Mouse (Mus musculus): ENCODE results near the gene Psmb11. TPM values are rescaled to one million over a fixed set of nuclear protein-coding genes. Genes with fewer than 3 reads are reported as not detected.
"Not testable (repeated sequence)": the region's sequence is repeated elsewhere in the genome, so short reads cannot be mapped to it uniquely, and the experiment has no call there.

The Psmb11 gene
- polyA plus RNA-seq, 1 experiment from 2014 or later = not detected

DNA sequence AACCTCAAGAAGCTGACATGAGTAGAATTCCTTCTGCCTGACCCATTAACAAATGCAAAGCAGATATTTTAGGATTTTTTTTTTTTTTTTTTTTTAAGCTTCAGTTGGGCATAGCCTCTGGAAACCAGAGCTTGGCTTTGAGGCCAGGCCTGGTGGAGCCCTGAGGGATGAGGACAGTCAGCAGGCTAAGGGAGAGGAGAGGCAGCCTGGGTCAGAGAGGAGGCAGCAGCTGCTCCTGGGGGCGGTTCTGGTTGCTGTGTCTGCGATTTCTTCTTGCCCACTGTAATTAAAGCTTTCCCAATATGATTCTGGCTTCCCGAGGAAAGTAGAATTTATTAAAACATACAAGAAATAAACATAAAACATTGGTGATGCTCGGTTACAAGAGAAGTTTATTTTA lies 12.0 kb upstream of the Psmb11 start:
- Histone ChIP-seq H3K9ac (ENCODE audit: low read depth, low read length) (no peak overlapping the region), H3K4me1 (replicated peaks; ENCODE audit: control insufficient read depth, insufficient read depth, low read length) (no peaks in the 10 kb centered on the region), H3K27ac (ENCODE audit: low read depth, low read length) (no peak overlapping the region), H3K4me2 (replicated peaks; ENCODE audit: low read depth, low read length) (no peak overlapping the region), H3K4me3 (ENCODE audit: low read depth, low read length) (no peak overlapping the region), H3K9me3 (ENCODE audit: control insufficient read depth, low read length) (no peaks in the 10 kb centered on the region), H3K36me3 (ENCODE audit: control insufficient read depth, insufficient read depth, low read length) (no peaks in the 10 kb centered on the region), H3K27me3 (ENCODE audit: control insufficient read depth, insufficient read depth, low read length) (no peaks in the 10 kb centered on the region)
- no peak for DNase-seq (ENCODE audit: low spot score)
- no peak for ATAC-seq (ENCODE audit: low FRiP score)
- WGBS = 82% methylated on average over 4 of the region's 4 CpGs

DNA sequence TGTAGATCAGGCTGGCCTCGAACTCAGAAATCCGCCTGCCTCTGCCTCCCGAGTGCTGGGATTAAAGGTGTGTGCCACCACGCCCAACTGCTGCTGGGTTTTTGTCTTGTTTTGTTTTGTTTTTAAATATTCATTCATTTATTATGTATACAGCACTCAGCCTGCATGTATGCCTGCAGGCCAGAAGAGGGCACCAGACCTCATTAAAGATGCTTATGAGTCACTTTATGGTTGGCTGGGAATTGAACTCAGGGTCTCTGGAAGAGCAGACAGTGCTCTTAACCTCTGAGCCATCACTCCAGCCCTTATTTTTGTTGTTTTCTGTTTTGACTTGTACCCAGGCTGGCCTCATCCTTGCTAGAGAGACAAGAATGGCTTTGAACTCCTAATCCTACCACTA lies 11.3 kb upstream of the Psmb11 start:
- Histone ChIP-seq H3K4me1 (replicated peaks; ENCODE audit: control insufficient read depth, insufficient read depth, low read length) (no peaks in the 10 kb centered on the region), H3K27ac (ENCODE audit: low read depth, low read length) (no peak overlapping the region), H3K27me3 (ENCODE audit: control insufficient read depth, insufficient read depth, low read length) (no peaks in the 10 kb centered on the region), H3K9me3 (ENCODE audit: control insufficient read depth, low read length) (no peaks in the 10 kb centered on the region), H3K4me2 (replicated peaks; ENCODE audit: low read depth, low read length) (no peak overlapping the region), H3K9ac (ENCODE audit: low read depth, low read length) (no peak overlapping the region), H3K36me3 (ENCODE audit: control insufficient read depth, insufficient read depth, low read length) (no peaks in the 10 kb centered on the region), H3K4me3 (ENCODE audit: low read depth, low read length) (no peak overlapping the region)
- WGBS = 80% methylated on average over 4 of the region's 4 CpGs
- no peak for ATAC-seq (ENCODE audit: low FRiP score)
- peak; percentile 44 for DNase-seq (ENCODE audit: low spot score)

DNA sequence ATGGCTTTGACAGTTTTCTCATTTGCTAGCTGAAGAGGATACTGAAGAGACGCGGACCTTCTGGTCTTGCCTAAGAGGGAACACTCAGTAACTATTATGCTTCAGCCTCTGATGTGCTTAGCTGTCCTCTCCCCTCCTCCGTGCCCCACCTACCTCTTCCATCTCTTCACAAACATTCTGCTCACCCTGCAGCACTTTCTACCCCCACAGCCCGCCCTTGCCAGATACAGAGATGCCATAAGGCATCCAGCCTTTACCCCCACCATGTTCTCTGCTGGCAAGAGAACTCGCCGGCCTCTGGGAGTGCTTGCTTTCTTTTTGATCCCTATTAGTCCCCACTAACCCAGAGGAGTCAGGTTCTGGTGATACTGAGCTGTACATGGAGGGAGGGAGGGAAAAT lies 10.6 kb upstream of the Psmb11 start:
- no peak overlapping the region for H3K4me3 ChIP-seq (ENCODE audit: low read depth, low read length)
- 85% methylated on average over 6 of the region's 6 CpGs for WGBS
- no peak overlapping the region for H3K9ac ChIP-seq (ENCODE audit: low read depth, low read length)
- H3K36me3 ChIP-seq (ENCODE audit: control insufficient read depth, insufficient read depth, low read length) = no peaks in the 10 kb centered on the region
- no peak overlapping the region for H3K27ac ChIP-seq (ENCODE audit: low read depth, low read length)
- H3K27me3 ChIP-seq (ENCODE audit: control insufficient read depth, insufficient read depth, low read length) = no peaks in the 10 kb centered on the region
- H3K9me3 ChIP-seq (ENCODE audit: control insufficient read depth, low read length) = no peaks in the 10 kb centered on the region
- no peaks in the 10 kb centered on the region for H3K4me1 ChIP-seq (replicated peaks; ENCODE audit: control insufficient read depth, insufficient read depth, low read length)
- ATAC-seq (ENCODE audit: low FRiP score) (no peak), DNase-seq (ENCODE audit: low spot score) (no peak)
- H3K4me2 ChIP-seq (replicated peaks; ENCODE audit: low read depth, low read length) = no peak overlapping the region

DNA sequence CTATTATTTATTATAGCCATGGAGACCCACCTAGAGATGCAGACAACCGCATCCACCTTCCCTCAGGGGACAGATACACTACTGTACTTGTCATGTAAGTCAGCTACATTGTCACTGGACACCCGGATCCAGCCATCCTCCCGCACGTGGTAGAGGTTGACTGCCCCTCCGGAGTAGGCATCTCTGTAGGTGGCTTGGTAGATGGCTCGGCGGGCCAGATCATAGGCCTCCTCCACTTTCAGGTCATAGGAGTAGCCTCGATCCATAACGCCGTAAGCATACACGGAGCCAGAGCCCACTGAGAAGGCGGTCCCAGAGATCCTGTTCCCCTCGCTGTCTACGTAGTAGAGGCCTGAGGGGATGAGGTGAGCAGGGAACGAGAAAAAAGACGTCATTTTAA lies 7.1 kb upstream of the Psmb11 start:
- H3K36me3 ChIP-seq (ENCODE audit: control insufficient read depth, insufficient read depth, low read length); H3K9ac ChIP-seq (ENCODE audit: low read depth, low read length); H3K27ac ChIP-seq (ENCODE audit: low read depth, low read length); ATAC-seq (ENCODE audit: low FRiP score); DNase-seq (ENCODE audit: low spot score); H3K4me1 ChIP-seq (replicated peaks; ENCODE audit: control insufficient read depth, insufficient read depth, low read length); H3K4me2 ChIP-seq (replicated peaks; ENCODE audit: low read depth, low read length); H3K27me3 ChIP-seq (ENCODE audit: control insufficient read depth, insufficient read depth, low read length); H3K4me3 ChIP-seq (ENCODE audit: low read depth, low read length); H3K9me3 ChIP-seq (ENCODE audit: control insufficient read depth, low read length): not testable (repeated sequence)
- WGBS = 91% methylated on average over 15 of the region's 16 CpGs

DNA sequence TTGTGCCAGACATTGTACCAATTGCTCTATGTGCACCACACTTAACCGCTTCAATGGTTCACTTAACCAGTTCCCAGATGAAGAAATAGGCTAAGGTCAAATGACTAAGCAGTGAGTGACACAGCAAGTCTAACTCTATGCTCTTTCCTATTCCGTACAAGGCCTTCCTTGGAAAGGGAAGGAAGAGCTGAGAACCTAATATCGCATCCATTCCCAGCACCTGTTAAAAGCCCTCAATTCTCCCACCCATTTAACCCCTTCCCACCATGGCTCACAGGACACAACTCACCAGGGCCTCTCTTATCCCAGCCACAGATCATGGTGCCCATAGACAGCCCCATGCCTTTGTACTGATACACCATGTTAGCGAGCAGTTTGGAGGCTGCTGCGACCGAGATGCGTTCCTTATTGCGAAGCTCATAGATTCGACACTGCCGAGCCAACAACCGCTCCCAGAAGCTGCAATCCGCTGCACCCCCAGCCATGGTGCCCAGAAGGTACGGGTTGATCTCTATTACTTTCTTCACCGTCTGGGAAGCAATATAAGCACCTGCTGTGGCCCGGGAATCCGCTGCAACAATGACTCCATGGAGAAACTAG lies 4.9 kb upstream of the Psmb11 start:
- Histone ChIP-seq H3K36me3 (ENCODE audit: control insufficient read depth, insufficient read depth, low read length) (no peaks in the 10 kb centered on the region), H3K9ac (ENCODE audit: low read depth, low read length) (no peak overlapping the region), H3K4me1 (replicated peaks; ENCODE audit: control insufficient read depth, insufficient read depth, low read length) (no peaks in the 10 kb centered on the region), H3K9me3 (ENCODE audit: control insufficient read depth, low read length) (no peaks in the 10 kb centered on the region), H3K27me3 (ENCODE audit: control insufficient read depth, insufficient read depth, low read length) (no peaks in the 10 kb centered on the region), H3K4me3 (ENCODE audit: low read depth, low read length) (no peak overlapping the region), H3K4me2 (replicated peaks; ENCODE audit: low read depth, low read length) (no peak overlapping the region), H3K27ac (ENCODE audit: low read depth, low read length) (no peak overlapping the region)
- ATAC-seq (ENCODE audit: low FRiP score) (no peak), DNase-seq (ENCODE audit: low spot score) (no peak)
- 94% methylated on average over 16 of the region's 16 CpGs for WGBS

DNA sequence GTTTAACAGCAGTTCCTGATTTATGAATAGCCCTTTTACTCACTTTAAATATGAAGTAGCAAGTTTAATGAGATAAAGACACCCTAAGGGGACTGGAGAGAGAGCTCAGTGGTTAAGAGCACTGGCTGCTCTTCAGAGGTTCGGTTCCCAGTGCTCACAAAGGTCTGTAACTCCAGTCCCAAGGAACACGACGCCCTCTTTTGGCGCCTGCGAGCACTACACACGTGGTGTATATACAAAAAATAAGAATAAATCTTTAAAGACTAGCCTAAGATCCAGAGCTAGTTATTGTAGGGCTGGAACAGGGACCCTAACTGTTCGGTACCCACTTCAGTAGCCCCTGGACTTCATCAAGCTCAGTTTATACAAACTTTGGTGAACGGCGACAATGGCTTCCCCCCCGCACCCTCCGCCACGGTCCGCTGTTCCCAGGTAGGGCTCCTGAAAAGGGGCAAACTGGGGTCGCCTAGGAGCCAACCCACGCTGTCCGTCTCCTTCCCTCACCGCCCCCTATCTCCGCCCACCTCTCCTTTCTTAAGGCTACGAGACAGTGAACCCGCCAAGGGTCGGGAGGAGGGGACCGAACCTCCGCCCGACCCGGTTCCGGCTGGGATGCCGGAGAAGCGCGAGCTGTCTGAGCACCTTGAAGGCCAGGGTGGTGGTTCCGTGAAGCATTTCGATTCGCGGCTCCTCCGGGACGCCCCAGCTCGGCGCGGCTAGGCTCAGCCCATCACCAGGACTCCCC lies 3.9 kb upstream of the Psmb11 start:
- Histone ChIP-seq H3K4me1 (replicated peaks; ENCODE audit: control insufficient read depth, insufficient read depth, low read length) (no peaks in the 10 kb centered on the region), H3K36me3 (ENCODE audit: control insufficient read depth, insufficient read depth, low read length) (no peaks in the 10 kb centered on the region), H3K27ac (ENCODE audit: low read depth, low read length) (peak overlapping the region; percentile 62; the same call in 1 of the 2 replicates), H3K4me3 (ENCODE audit: low read depth, low read length) (peak overlapping the region; percentile 84), H3K4me2 (replicated peaks; ENCODE audit: low read depth, low read length) (peak overlapping the region; percentile 73), H3K9me3 (ENCODE audit: control insufficient read depth, low read length) (no peaks in the 10 kb centered on the region), H3K9ac (ENCODE audit: low read depth, low read length) (peak overlapping the region; percentile 86), H3K27me3 (ENCODE audit: control insufficient read depth, insufficient read depth, low read length) (no peaks in the 10 kb centered on the region)
- ATAC-seq (ENCODE audit: low FRiP score) = peak; percentile 69
- WGBS = 2% methylated on average over 38 of the region's 38 CpGs
- peak; percentile 51 for DNase-seq (ENCODE audit: low spot score)

DNA sequence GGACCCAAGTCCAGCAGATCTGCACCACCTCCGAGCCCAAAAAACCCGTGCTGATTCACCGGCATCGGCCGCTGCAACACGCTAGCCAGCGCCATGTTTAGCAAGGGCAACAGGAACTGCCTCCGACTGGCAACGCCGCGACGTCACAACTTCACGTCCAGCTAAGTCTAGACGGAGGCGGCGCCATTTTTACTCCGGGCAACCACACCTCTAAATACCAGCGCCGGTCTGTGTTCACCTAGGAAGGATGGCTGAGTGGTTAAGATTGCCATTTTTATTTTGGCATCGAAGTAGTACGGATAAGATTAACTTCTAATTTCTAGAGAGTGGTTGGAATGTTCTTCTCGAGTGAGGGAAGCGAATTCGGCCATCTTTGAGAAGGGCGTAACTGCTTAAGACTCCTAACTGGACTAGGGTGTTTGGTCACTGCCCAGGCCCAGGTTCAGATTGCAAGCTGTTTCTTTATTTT lies 3.3 kb upstream of the Psmb11 start, which contains the start of gene Psmb5:
Gene Psmb5, minus strand, starts transcription at position 126 of the 469 bp plus-strand sequence.
- WGBS = under 1% methylated on average over 25 of the region's 25 CpGs
- no peaks in the 10 kb centered on the region for H3K9me3 ChIP-seq (ENCODE audit: control insufficient read depth, low read length)
- H3K9ac ChIP-seq (ENCODE audit: low read depth, low read length) = peak within 1 kb of the TSS; percentile 86
- ATAC-seq (ENCODE audit: low FRiP score) (peak; percentile 89), DNase-seq (ENCODE audit: low spot score) (peak; percentile 92)
- peak within 1 kb of the TSS; percentile 62; the same call in 1 of the 2 replicates for H3K27ac ChIP-seq (ENCODE audit: low read depth, low read length)
- peak within 1 kb of the TSS; percentile 73 for H3K4me2 ChIP-seq (replicated peaks; ENCODE audit: low read depth, low read length)
- no peaks in the 10 kb centered on the region for H3K36me3 ChIP-seq (ENCODE audit: control insufficient read depth, insufficient read depth, low read length)
- H3K4me3 ChIP-seq (ENCODE audit: low read depth, low read length) = peak within 1 kb of the TSS; percentile 84
- no peaks in the 10 kb centered on the region for H3K4me1 ChIP-seq (replicated peaks; ENCODE audit: control insufficient read depth, insufficient read depth, low read length)
- H3K27me3 ChIP-seq (ENCODE audit: control insufficient read depth, insufficient read depth, low read length) = no peaks in the 10 kb centered on the region

DNA sequence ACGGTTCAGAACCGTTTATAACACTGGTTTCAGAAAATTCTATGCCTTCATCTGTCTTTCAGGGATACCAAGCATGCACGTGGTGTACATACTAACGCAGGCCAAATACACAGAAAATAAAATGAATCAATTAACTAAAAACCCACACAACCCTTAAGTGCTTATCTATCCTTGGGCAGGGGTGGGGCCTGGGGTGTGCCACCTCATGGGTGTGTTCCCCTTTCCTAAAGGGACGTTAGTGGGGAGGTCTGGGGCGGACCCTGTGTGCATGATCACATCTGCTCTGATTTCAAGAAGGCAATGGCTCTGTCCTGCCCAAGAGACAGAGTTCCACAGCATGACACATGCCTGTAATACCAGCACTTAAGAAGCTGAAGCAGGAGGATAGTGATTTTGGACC lies 2.1 kb downstream of the Psmb11 start:
- Histone ChIP-seq H3K9me3 (ENCODE audit: control insufficient read depth, low read length) (no peaks in the 10 kb centered on the region), H3K4me1 (replicated peaks; ENCODE audit: control insufficient read depth, insufficient read depth, low read length) (no peaks in the 10 kb centered on the region), H3K4me3 (ENCODE audit: low read depth, low read length) (no peak overlapping the region), H3K4me2 (replicated peaks; ENCODE audit: low read depth, low read length) (no peak overlapping the region), H3K9ac (ENCODE audit: low read depth, low read length) (no peak overlapping the region), H3K27me3 (ENCODE audit: control insufficient read depth, insufficient read depth, low read length) (no peaks in the 10 kb centered on the region), H3K36me3 (ENCODE audit: control insufficient read depth, insufficient read depth, low read length) (no peaks in the 10 kb centered on the region), H3K27ac (ENCODE audit: low read depth, low read length) (no peak overlapping the region)
- no peak for ATAC-seq (ENCODE audit: low FRiP score)
- 93% methylated on average over 6 of the region's 6 CpGs for WGBS
- DNase-seq (ENCODE audit: low spot score) = no peak

DNA sequence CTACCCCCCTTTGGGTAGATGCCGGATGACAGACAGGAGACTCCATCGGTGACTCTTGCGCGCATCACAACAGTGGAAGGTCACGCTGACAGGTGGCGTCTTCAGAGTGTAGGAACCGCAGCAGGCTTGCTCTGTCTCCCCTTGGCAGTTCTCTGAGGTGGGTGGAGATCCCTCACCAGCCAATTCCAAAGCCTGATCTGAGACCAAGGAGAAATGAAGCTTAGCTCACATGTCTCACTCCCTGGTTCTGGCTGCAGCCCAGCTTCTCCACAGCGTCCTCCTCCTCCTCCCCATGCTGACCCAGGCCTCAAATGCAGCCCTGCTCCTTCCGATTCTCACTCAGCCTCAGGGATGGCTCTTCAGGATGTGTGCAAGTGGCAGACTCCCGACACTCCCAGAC lies 3.7 kb downstream of the Psmb11 start:
- no peaks in the 10 kb centered on the region for H3K9me3 ChIP-seq (ENCODE audit: control insufficient read depth, low read length)

More for the DNA sequence above, 3.7 kb downstream of the Psmb11 start:
- Histone ChIP-seq H3K4me3 (ENCODE audit: low read depth, low read length) (no peak overlapping the region), H3K9ac (ENCODE audit: low read depth, low read length) (no peak overlapping the region), H3K27ac (ENCODE audit: low read depth, low read length) (no peak overlapping the region), H3K4me1 (replicated peaks; ENCODE audit: control insufficient read depth, insufficient read depth, low read length) (no peaks in the 10 kb centered on the region), H3K36me3 (ENCODE audit: control insufficient read depth, insufficient read depth, low read length) (no peaks in the 10 kb centered on the region), H3K27me3 (ENCODE audit: control insufficient read depth, insufficient read depth, low read length) (no peaks in the 10 kb centered on the region), H3K4me2 (replicated peaks; ENCODE audit: low read depth, low read length) (no peak overlapping the region)
- DNase-seq (ENCODE audit: low spot score) (no peak), ATAC-seq (ENCODE audit: low FRiP score) (no peak)
- 75% methylated on average over 10 of the region's 10 CpGs for WGBS

All from hindbrain, embryonic 11.5 days (tissue).